Mouse (Mus musculus): Measurements from ENCODE around the gene Odr4. TPM values are rescaled to one million over a fixed set of nuclear protein-coding genes. Genes with fewer than 3 reads are reported as not detected.
A peak's percentile ranks its signal among the peaks of the same experiment; 100 is the strongest.

The Odr4 gene
- 10 to 100 TPM; 45.8 to 56.7 (median 51.6) TPM for total RNA-seq (2022)

DNA sequence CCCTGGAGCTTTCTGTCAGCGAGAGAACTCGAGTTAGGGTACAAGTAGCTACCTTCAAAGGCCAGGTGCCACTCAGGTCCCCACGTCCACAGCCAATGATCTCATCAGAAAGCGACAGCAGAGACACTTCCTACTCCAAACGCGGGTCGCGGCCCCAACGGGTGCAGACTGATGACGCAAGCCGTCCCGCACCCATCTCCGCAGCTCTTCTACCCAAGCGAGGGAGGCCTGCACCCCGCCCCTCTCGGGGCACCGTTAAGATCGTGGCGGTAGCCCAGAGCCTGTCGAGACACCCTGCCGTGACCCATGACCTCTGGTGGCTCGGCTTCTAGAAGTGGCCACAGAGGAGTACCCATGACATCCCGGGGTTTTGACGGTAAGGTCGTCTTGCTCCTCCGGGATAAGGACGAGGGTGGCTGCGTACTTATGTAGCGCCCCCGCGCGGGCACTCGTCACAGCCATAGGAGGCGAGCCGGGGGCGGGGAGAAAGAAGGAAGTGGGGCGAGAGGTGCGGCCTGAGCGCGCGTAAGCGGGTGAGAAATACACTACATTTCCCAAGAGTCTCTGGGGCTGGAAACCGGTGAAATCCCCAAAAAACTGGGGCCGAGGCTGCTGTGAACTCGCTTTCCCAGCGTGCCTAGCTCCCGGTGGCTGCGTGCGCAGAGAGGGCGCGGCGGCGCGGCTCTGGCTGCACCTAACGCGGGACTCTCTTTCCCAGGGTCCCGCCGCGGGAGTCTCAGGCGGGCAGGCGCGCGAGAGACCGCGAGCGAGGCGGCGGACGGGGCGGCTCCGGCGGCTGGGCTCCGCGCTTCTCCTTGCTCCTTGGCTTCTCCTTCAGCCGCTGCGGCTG is at the start of gene Odr4, which contains the start of gene Tpr:
Gene Odr4, minus strand, starts transcription at position 443 of the 850 bp plus-strand sequence.
Gene Tpr, plus strand, starts transcription at position 201 of the 850 bp plus-strand sequence.
- peak; percentile 99 for DNase-seq (ENCODE audit: low spot score in 2 of 2)

DNA sequence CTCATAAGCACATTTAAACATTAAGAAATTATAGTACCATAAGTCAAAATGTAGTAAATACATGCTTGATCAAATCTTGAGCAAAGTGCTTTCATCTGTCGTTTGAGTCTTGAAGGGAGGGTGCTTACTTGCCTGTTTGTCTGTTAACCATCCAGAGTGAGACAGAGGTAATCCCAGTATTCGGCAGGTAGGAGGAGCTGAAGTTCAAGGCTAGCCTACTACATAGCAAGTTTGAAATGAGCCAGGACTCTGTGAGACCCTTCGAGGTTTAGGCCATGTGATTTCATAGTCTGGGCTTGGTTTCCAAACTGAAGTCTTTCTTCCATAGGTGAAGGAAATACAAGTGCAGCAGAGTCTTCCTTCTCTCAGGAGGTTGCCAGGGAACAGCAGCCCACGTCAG is 48.9 kb upstream of the Odr4 start:
- no peak for DNase-seq (ENCODE audit: low spot score in 2 of 2)

DNA sequence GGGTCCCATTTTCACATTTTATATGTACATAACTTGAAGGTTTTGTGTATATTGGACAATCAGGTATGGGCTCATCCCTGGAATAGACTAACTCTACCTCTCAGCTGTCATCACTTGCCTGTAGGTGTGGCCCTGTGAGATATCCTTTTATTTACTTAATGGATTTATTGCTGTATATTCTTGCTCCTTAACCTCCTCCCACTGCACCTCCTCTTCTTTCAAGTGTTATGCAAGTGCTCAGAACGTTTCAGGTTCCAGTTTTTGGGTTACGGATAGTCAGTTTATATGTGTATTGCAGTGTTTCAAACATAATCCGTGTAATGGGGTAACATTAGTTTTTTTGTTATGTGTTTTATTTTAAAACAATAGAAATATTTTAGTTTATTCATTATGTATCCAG is 45.8 kb upstream of the Odr4 start:
- DNase-seq (ENCODE audit: low spot score in 2 of 2), result no peak

DNA sequence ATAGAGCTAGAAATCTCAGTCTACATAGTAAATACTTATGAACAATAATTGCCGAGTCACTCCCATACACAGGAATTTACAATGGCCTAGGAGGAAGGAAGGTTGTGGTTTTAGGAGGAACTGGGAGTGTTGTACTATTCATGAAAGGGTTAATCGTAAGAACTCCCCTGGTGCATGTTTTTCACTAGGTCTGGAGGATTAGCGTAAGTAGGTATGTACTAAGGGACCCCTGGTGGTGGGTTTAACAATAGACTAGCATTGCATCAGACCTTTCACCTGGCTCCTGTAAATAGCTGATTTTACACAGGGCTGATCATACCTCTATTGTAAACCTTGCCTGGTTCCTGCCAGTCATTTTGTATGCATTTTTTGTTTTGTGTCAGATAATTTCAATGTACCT is 33.3 kb upstream of the Odr4 start:
- no peak for DNase-seq (ENCODE audit: low spot score in 2 of 2)

DNA sequence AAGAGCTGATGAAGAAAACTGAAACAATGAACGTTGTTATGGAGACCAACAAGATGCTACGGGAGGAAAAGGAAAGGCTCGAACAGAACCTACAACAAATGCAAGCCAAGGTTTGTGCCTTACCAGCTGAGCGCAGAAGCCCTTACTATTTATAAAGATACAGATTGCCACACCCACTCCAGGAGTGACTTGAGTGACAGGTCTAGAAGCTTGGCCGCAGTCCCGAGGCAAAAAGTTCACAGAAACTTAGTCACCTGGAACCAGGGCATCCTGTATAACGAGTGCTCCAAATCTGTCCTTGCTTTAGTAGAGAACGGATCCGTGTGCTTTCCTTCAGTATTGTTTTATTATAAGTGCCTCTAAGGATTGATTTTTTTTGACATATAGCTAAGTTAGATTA is 32.8 kb upstream of the Odr4 start:
- DNase-seq (ENCODE audit: low spot score in 2 of 2), result no peak

DNA sequence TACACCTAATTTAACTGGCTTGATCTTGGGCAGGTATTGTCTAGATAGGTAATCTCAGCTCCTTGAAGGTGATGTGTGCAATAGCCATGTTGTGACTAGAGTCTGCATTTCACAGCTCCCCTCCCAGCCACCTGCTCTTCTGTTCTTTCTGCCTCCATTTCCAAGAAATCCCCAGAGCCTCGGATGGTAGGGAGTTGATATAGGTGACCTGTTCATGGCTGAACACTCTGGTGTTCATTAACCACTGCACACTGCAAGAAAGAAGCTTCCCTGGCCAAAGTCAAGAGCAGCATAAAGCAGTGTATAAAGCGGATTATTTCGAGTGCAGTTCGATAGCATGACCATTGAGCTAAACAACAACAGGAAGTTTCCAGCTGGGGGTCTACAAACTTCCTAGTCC is 25.5 kb upstream of the Odr4 start:
- DNase-seq (ENCODE audit: low spot score in 2 of 2), result no peak

DNA sequence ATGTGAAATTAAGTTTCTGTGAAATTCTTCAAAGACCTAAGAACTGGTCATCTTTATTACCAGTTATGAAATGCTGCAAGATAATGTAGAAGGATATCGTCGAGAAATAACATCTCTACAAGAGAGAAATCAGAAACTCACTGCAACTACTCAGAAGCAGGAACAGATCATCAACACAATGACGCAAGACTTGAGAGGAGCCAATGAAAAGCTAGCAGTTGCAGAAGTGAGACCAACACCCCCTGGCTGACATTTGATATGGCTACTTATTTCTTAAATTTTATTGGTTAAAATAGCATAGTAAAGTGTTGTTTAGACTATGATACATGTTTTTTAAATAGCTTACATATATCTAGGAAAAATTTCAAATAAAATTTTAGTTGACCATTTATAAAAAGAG is 23.1 kb upstream of the Odr4 start:
- DNase-seq (ENCODE audit: low spot score in 2 of 2), result no peak

DNA sequence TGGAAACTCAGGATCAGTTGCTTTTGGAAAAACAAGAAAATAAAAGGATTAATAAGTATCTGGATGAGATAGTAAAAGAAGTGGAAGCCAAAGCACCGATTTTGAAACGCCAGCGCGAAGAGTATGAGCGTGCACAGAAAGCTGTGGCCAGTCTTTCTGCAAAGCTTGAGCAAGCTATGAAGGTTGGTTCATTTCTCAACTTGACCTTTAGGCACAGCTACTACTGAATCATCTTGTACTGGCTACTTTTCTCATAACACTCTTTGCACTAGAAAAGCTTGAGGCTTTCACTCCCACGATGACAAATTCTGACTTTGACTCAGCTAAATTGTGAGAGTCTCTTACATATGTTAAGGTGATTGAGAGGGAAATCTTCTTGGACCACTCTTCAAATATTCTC is 17.1 kb upstream of the Odr4 start:
- DNase-seq (ENCODE audit: low spot score in 2 of 2), result no peak

DNA sequence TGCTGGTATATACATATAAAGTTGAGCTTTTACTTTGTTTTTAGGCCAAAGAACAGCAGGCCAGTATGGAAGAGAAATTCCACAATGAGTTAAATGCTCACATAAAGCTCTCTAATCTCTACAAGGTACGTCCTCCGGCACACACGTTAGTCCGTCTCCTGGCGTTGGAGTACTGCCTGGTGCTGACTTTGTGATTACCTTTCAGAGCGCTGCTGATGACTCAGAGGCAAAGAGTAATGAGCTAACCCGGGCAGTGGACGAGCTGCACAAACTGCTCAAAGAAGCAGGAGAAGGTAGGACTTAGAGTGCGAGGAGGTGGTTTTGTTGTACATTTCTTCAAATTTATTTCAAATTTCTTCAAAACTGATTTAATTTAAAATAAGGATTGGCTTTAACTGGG is 14.4 kb upstream of the Odr4 start:
- no peak for DNase-seq (ENCODE audit: low spot score in 2 of 2)

DNA sequence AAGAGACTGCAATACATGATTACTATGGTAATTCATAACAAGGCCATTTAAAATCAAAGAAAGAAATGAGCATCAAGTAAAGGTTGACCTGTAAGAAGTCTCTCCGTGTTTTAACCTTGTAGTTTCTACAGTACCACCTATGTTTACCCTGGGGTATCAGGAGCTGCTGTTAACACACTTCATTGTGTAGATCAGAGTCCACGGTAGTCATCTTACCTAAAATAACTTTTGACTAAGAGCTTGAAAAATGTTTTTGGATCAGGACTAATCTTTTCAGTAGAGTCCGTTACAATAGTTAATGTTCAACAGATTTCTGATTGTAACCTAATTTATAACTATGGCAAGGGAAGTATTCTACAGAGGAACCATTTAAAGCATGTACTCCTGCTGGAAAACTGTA is 11.7 kb upstream of the Odr4 start:
- no peak for DNase-seq (ENCODE audit: low spot score in 2 of 2)

DNA sequence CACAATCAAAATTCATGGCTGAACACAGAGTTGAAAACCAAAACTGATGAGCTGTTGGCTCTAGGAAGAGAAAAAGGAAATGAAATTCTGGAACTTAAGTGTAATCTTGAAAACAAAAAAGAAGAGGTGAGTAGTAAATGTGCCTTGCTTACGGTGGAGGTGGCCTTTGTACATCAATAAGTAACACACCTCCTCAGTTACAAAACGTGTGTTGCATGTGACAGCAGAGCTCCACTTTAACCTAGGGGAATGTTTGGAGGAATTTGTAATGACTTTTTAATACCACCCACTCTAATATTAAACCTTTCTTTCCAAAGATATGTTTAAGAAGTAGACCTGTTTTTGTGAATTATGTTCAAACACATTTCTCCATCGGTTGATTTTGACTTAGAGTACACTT is 11.0 kb upstream of the Odr4 start:
- DNase-seq (ENCODE audit: low spot score in 2 of 2), result no peak

DNA sequence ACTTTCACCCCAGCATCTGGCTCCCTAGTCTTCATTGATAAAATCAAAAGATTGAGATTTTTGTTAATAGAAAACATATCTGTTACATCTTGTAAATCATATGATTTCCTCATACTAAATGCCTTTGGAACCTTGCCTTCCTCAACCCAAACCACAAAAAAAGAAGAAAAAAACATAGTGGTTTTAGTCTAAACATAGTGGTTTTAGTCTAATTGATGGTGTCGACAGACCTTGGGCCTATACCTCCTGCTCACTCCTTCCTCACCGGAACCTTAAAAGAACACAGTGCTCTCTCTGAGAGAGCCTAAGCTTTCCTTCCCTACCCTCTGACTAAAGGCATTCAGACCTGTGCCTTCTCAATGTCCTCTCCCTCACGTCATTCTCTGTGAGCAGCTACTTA is 3.1 kb upstream of the Odr4 start:
- no peak for DNase-seq (ENCODE audit: low spot score in 2 of 2)

DNA sequence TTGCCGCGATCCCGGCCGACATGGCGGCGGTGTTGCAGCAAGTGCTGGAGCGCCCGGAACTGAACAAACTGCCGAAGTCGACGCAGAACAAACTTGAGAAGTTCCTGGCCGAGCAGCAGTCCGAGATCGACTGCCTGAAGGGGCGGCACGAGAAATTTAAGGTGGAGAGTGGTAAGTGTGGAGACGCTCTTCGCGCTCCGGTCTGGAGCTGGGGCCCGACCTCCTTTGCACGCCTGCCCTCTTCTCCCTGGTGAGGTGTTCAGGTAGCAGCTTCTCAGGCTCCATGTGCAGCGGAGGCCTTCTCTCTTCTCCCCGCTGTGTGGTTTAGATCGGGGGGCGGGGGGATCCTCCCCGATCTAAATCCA is 590 bp upstream of the Odr4 start:
- DNase-seq (ENCODE audit: low spot score in 2 of 2), result no peak

DNA sequence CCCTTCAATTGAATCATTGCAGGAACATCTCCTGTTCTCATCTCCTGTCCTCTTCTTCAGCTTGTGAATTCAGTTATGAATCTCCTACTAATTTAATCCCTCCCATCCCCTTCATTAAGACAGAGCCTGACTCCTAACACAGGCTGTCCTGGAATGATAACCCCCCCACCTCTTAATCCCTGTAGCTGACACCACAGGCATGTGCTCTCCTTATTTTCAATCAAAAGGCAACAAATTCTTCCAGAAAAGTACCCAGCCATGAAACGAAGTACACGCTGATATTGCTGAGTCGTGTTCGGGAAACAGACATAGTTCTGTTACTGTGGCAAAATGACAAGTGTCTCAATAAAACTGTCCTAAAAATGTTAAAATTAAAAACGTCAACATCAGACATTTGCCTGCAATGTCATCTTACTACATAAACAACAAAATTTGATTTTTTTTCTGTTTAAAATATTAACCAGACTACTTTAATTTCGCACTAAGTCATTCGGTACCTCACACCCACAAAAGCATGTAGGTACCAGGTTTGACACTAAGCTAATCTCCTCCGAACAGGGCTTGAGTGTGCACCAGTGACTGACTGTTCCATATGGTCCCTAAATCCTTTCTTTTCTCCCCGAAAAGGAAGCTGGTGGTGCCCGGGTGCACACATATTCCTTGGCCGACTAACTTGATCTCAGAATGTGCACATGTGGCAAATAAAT is 796 bp downstream of the Odr4 start:
- DNase-seq (ENCODE audit: low spot score in 2 of 2), result no peak

DNA sequence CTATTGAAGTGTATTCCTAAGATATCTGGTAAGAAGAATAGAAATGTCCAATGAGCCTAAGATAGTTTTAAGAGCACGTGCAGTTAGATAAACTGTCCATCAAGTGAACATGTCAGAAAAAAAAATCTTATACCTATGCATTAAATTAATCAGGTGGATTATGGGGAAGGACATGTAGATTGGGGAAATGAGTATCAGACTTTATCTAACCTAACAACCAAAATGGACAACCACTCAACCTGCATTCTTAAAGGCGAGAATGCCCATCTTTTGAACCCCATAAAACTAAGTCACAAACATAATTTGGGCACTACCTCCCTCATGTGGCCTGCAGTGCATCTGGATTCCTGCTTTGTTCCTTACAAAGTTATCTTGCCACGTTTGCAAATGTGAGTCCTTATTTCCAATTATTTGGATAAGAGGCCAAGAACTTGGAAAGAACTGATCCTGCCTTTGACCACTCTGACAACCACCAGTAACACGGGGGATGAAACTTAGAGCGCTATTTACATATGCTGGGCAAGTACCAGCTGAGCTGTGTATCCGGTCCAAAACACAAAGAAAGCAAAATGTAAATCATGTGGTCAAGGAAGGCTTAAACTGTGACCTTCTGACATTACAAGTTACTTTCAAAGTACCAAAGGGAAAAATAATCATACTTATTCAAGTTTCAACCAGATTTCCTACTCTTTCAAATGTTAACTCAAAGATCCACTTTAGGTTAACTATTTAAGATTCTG is 3.3 kb downstream of the Odr4 start:
- no peak for DNase-seq (ENCODE audit: low spot score in 2 of 2)

DNA sequence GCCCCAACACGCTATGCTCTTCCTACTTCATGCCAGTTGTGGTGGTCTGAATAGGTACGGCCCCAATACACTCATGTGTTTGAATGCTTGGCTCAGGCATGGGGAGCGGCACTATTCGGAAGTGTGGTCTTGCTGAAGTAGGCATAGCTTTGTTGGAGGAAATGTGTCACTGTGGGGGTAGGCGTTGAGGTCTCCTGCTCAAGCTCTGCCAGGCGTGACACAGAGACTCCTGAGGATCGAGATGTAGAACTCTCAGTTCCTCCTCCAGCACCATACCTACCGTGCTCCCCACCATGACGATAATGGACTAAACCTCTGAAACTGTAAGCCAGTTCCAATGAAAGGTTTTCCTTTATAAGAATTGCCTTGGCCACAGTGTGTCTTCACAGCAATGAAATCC is 5.3 kb downstream of the Odr4 start:
- no peak for DNase-seq (ENCODE audit: low spot score in 2 of 2)

DNA sequence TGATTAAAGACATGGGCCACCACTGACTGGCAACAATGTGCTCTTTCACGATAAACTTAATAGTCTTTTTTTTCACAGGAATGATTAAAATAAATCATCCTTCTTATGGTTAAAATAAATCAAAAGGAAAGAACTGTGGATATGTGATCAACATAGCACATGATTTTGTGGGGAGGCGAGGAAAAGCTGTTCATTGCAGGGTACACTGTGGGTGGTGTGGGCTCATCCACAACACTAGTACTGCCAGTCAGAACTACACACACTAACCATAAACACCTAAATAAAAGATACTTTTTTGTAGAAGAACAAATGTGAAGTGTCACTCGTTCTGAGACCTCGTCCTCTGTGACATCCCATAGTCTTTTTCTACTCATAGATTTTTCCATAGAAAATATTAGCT is 8.7 kb downstream of the Odr4 start:
- no peak for DNase-seq (ENCODE audit: low spot score in 2 of 2)

DNA sequence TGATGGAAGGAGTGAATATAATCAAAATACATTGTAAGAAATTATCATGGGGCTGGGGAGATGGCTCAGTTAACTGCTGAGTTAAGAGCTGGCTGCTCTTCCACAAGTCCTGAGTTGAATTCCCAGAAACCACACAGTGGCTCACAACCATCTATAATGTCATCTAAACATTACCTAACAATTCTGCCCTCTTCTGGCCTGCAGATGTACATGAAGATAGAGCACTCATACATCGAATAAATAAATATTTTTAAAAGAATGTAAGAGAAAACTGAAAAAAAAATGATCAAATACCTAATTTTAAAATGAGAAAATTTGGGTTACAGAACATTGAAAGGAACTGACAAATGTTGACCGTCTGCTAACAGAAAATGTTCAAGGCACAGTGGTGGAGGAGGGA is 18.6 kb downstream of the Odr4 start:
- no peak for DNase-seq (ENCODE audit: low spot score in 2 of 2)

DNA sequence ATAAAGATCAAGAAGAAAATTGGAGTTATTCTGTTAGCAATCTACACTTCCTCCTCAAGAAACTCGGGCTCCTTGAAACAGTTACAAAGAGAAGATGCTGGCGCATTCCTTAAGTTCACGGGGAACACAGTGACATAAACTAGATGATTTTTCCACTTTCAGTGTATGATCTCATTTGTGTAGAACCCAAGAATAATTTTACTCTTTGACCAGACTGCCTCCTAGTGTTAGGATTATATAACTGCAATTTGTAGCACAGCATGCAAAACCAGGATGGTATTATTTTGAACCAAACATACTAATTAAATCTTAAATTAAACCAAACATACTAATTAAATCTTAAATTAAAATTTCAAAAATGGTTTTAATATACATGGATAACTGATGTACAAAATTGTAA is 20.0 kb downstream of the Odr4 start:
- DNase-seq (ENCODE audit: low spot score in 2 of 2), result no peak

DNA sequence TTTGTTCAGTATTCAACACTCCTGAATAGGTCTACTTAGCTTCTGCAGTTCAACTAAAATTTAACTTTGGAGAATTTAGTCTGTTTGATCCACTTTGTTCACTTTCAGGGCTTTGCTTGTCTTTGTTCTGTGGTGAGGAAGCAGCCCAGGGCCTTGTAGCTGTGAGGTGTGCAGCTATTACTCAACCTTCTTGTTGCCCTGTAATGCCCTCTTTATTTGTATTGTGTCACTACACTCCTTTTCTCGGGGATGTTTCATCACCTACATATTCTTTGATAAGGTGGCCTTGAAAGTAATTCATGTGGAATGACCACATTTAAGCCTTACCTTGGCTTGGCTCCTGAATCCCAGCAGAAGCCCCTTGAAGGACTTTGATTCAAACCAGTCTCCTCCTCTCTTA is 32.0 kb downstream of the Odr4 start:
- no peak for DNase-seq (ENCODE audit: low spot score in 2 of 2)

DNA sequence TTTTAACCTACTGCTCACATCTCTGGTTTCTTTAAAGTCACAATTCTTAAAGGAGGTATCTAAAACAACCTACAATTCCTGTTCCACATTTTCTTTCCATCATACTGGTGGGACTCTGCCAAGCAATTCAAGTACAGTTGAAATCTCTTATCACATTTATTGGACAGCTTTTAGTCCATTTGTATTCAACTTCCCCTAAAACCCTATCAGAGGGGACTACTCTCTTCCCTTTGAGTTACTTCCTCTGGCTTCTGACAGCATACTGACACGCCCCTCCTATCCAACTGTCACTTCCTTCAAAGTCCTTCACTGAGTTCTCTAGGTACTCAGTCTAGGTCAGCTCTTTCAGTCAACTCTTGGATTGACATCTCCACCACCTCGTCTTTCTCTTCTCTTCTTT is 57.8 kb downstream of the Odr4 start:
- DNase-seq (ENCODE audit: low spot score in 2 of 2), result no peak

DNA sequence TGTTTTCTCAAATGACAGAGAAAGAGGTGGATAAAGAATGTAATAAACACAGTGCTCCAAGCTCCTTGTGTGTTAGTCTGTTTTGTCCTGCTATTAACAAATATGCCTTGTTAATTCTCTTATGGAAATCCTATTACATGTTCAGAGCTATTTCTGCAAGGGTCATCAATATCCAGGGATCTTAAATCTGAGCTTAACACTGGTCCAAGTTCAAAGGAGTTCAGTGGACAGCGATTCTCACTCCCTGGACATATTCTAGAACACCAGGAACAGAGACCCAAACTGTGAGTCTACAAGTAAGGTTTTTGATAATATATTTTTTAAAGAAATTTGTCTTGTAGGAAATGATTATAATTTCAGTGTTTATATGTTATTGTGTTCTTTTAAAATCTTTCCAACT is 73.7 kb downstream of the Odr4 start, which contains the start of gene Pdc:
Gene Pdc, plus strand, starts transcription at position 213 of the 400 bp plus-strand sequence.
- no peak for DNase-seq (ENCODE audit: low spot score in 2 of 2)
